Mouse (Mus musculus) forebrain, embryonic 11.5 days (tissue): ENCODE data around the gene Slc29a2. TPM values are rescaled to one million over a fixed set of nuclear protein-coding genes. Genes with fewer than 3 reads are reported as not detected.

Experiments
- ATAC-seq: fragments of 200-750 bp; cut with Nextera tagmentation; replicated peaks from 2 replicates; pipeline ENCODE4 v1.8.0; 2017; ENCODE audit warnings: moderate TSS enrichment; ENCODE audit not compliant: low FRiP score
- DNase-seq: peaks from one replicate; pipeline ENCODE4 v3.0.0-alpha.2; 2017; ENCODE audit warnings: low spot score
- H3K27ac ChIP-seq: fragments of 300-500 bp; sonication (generic); 2 replicates; pipeline ENCODE4 v1.5.1; 2014; ENCODE audit warnings: low read depth, low read length
- H3K27me3 ChIP-seq: fragments of 300-500 bp; sonication (generic); 2 replicates; pipeline ENCODE4 v1.6.1; 2014; ENCODE audit warnings: mild to moderate bottlenecking, low read length, mixed read lengths; ENCODE audit not compliant: control insufficient read depth, insufficient read depth
- H3K36me3 ChIP-seq: fragments of 300-500 bp; sonication (generic); 2 replicates; pipeline ENCODE4 v1.6.1; 2014; ENCODE audit warnings: mild to moderate bottlenecking, low read length, moderate library complexity, mixed read lengths; ENCODE audit not compliant: control insufficient read depth, insufficient read depth
- H3K4me1 ChIP-seq: fragments of 300-500 bp; sonication (generic); replicated peaks from 2 replicates; pipeline ENCODE4 v1.6.1; 2014; ENCODE audit warnings: low read length, mixed read lengths; ENCODE audit not compliant: control insufficient read depth, insufficient read depth
- H3K4me2 ChIP-seq: fragments of 300-500 bp; sonication (generic); 2 replicates; pipeline ENCODE4 v1.6.1; 2014; ENCODE audit warnings: low read depth, mild to moderate bottlenecking, low read length, moderate library complexity, mixed read lengths; ENCODE audit not compliant: severe bottlenecking
- H3K4me3 ChIP-seq: fragments of 300-500 bp; sonication (generic); 2 replicates; pipeline ENCODE4 v1.5.1; 2014; ENCODE audit warnings: low read depth, low read length
- H3K9ac ChIP-seq: fragments of 300-500 bp; sonication (generic); 2 replicates; pipeline ENCODE4 v1.6.1; 2014; ENCODE audit warnings: low read length
- H3K9me3 ChIP-seq: fragments of 300-500 bp; sonication (generic); 2 replicates; pipeline ENCODE4 v1.6.1; 2016; ENCODE audit warnings: low read length, mixed read lengths; ENCODE audit not compliant: control insufficient read depth
- WGBS: fragments of 180-500 bp; shearing (Covaris S2); extraction: QIAGEN DNeasy Blood & Tissue Kit; methylation state at CpG from one replicate; pipeline ENCODE4 v1.1.7; 2014; 5-methylcytosine and 5-hydroxymethylcytosine counted together
- polyA plus RNA-seq: library from polyadenylated mRNA; unstranded; fragments of >200 nt; fragmentation: Nextera tagmentation; extraction: Ambion mirVana; gene quantifications from 2 replicates; pipeline ENCODE4 v1.2.1, GENCODE M21; 2014

Gene Slc29a2
- polyA plus RNA-seq, 1 experiment from 2014 or later = 5.5 TPM

DNA sequence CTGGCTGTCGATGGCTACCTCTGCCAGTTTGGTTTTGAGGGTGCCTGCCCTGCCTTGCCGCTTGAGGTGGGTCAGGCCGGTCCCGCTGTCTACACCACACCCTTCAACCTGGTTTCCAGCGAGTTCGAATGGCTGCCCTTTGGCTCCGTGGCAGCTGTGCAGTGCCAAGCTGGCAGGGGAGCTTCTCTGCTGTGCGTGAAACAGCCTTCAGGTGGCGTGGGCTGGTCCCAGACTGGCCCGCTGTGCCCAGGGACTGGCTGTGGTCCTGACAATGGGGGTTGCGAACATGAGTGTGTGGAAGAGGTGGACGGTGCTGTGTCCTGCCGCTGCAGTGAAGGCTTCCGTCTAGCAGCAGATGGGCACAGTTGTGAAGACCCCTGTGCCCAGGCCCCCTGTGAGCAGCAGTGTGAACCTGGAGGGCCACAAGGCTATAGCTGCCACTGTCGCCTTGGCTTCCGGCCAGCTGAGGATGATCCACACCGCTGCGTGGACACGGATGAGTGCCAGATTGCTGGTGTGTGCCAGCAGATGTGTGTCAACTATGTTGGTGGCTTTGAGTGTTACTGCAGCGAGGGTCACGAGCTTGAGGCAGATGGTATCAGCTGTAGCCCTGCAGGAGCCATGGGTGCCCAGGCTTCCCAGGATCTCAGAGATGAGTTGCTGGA lies 45.0 kb downstream of the Slc29a2 start:
- H3K4me3 ChIP-seq = peak overlapping the region; percentile 35
- peak overlapping the region; percentile 60 for H3K9ac ChIP-seq
- WGBS = 53% methylated on average over 21 of the region's 21 CpGs
- DNase-seq (no peak), ATAC-seq (no peak)
- peak overlapping the region; percentile 88 for H3K4me2 ChIP-seq
- H3K4me1 ChIP-seq = peaks cover 31% of the 10 kb centered on the region
- H3K9me3 ChIP-seq = no peaks in the 10 kb centered on the region
- no peaks in the 10 kb centered on the region for H3K36me3 ChIP-seq
- peaks cover 32% of the 10 kb centered on the region for H3K27me3 ChIP-seq
- H3K27ac ChIP-seq = no peak overlapping the region

GRCm38 (mm10) chr19:5069486-5069885 lies 45.8 kb downstream of the Slc29a2 start:
- Histone ChIP-seq H3K9ac (no peak overlapping the region), H3K4me1 (peaks cover 31% of the 10 kb centered on the region), H3K36me3 (no peaks in the 10 kb centered on the region), H3K4me2 (no peak overlapping the region), H3K27ac (no peak overlapping the region), H3K4me3 (no peak overlapping the region), H3K27me3 (peaks cover 32% of the 10 kb centered on the region), H3K9me3 (no peaks in the 10 kb centered on the region)
- ATAC-seq (no peak), DNase-seq (no peak)
- 84% methylated on average over 5 of the region's 5 CpGs for WGBS

DNA sequence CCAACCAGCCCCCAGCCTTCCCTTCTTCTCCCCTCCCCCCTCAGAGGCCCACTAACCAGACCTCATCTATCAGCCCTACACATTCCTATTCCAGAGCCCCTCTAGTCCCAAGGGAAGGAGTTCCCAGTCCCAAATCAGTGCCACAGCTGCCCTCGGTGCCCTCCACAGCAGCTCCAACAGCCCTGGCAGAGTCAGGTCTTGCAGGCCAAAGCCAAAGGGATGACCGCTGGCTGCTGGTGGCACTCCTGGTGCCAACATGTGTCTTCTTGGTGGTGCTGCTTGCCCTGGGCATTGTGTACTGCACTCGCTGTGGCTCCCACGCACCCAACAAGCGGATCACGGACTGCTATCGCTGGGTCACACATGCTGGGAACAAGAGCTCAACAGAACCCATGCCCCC lies 46.3 kb downstream of the Slc29a2 start:
- Histone ChIP-seq H3K4me2 (0 out of 2 replicates have a peak overlapping the region, but pooled peaks have one; percentile 15), H3K9ac (no peak overlapping the region), H3K36me3 (no peaks in the 10 kb centered on the region), H3K9me3 (no peaks in the 10 kb centered on the region), H3K27ac (no peak overlapping the region), H3K4me1 (peaks cover 31% of the 10 kb centered on the region), H3K27me3 (peaks cover 32% of the 10 kb centered on the region), H3K4me3 (no peak overlapping the region)
- ATAC-seq = no peak
- WGBS = 86% methylated on average over 7 of the region's 7 CpGs
- DNase-seq = no peak

DNA sequence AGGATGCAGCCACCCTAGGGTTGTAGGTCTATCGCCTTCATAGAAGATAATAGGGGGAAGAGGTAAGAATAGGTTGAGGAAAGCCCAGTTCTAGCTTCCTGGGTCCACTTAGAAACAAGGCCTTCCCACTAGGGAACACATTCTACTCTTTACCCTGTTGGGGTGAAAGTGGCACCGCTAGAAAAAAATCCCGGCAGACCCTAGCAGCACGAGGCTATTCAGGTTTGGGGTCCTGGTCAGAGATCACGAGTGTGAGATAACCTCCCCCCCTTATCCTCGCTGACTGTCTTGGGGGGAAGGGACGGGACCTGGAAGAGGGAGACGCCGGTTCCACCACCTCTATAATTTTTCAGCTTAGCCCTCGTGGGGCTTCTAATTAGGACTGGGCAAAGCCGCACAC lies 47.4 kb downstream of the Slc29a2 start:
- H3K4me1 ChIP-seq = peaks cover 31% of the 10 kb centered on the region
- peaks cover 32% of the 10 kb centered on the region for H3K27me3 ChIP-seq
- H3K4me2 ChIP-seq = peak overlapping the region; percentile 68
- ATAC-seq = 0 out of 2 replicates have a peak, but pooled peaks have one; percentile 2
- DNase-seq = no peak
- H3K4me3 ChIP-seq = peak overlapping the region; percentile 36
- 6% methylated on average over 11 of the region's 11 CpGs for whole genome bisulfite sequencing
- no peaks in the 10 kb centered on the region for H3K36me3 ChIP-seq
- H3K27ac ChIP-seq = peak overlapping the region; percentile 74
- peak overlapping the region; percentile 54 for H3K9ac ChIP-seq
- H3K9me3 ChIP-seq = no peaks in the 10 kb centered on the region

GRCm38 (mm10) chr19:5071545-5072369 lies 48.1 kb downstream of the Slc29a2 start:
- DNase-seq (peak; percentile 92), ATAC-seq (peak; percentile 86)
- peak overlapping the region; percentile 36 for H3K4me3 ChIP-seq
- peaks cover 31% of the 10 kb centered on the region for H3K4me1 ChIP-seq
- peak overlapping the region; percentile 74 for H3K27ac ChIP-seq
- H3K9ac ChIP-seq = peak overlapping the region; percentile 54
- peak overlapping the region; percentile 68 for H3K4me2 ChIP-seq
- H3K9me3 ChIP-seq = no peaks in the 10 kb centered on the region
- peaks cover 32% of the 10 kb centered on the region for H3K27me3 ChIP-seq
- no peaks in the 10 kb centered on the region for H3K36me3 ChIP-seq
- WGBS = under 1% methylated on average over 40 of the region's 40 CpGs

DNA sequence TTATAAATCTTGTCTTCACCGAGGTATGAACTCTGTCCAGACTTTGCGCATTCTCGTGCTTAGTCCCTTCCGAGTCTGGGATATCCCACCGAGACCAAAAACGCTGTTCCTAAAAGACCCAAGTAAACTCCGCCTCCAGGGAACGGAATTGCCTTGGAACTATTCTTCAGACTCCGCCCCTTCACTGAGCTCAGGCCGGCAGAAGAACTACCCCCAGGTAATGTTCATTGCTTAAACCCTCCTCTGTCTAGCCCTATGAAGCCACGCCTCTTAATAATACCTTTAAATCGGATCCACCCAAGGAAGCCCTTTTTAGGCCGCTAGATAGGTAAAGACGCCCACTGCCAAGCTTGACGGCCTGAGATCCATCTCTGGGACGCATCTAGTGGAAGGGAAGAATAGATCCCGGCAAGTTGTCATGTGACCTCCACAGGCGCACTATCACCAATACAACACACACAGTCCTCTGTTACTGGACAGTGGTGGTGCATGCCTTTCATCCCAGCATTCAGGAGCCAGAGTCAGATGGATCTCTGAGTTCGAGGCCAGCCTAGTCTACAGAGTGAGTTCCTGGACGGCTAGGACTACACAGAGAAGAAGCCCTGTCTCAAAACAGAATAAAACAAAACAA lies 48.8 kb downstream of the Slc29a2 start:
- DNase-seq = no peak
- 1% methylated on average over 20 of the region's 20 CpGs for WGBS
- Histone ChIP-seq H3K4me1 (peaks cover 24% of the 10 kb centered on the region), H3K27me3 (peaks cover 25% of the 10 kb centered on the region), H3K9ac (peak overlapping the region; percentile 54; the same call in 1 of the 2 replicates), H3K27ac (peak overlapping the region; percentile 74; the same call in 1 of the 2 replicates), H3K36me3 (no peaks in the 10 kb centered on the region), H3K4me2 (peak overlapping the region; percentile 68), H3K4me3 (peak overlapping the region; percentile 36), H3K9me3 (no peaks in the 10 kb centered on the region)
- peak; percentile 27 for ATAC-seq

- no peak overlapping the region for H3K9ac ChIP-seq
- H3K36me3 ChIP-seq = no peaks in the 10 kb centered on the region
- peak overlapping the region; percentile 68 for H3K4me2 ChIP-seq
- H3K27ac ChIP-seq = no peak overlapping the region; the same call in 1 of the 2 replicates
- no peaks in the 10 kb centered on the region for H3K9me3 ChIP-seq
- peak overlapping the region; percentile 36; the same call in 1 of the 2 replicates for H3K4me3 ChIP-seq
- ATAC-seq = peak; percentile 60
- 2% methylated on average over 15 of the region's 15 CpGs for WGBS
- peaks cover 19% of the 10 kb centered on the region for H3K4me1 ChIP-seq
- peaks cover 21% of the 10 kb centered on the region for H3K27me3 ChIP-seq
- peak; percentile 91 for DNase-seq
Measured at GRCm38 (mm10) chr19:5073028-5073427, 49.4 kb downstream of the Slc29a2 start.

DNA sequence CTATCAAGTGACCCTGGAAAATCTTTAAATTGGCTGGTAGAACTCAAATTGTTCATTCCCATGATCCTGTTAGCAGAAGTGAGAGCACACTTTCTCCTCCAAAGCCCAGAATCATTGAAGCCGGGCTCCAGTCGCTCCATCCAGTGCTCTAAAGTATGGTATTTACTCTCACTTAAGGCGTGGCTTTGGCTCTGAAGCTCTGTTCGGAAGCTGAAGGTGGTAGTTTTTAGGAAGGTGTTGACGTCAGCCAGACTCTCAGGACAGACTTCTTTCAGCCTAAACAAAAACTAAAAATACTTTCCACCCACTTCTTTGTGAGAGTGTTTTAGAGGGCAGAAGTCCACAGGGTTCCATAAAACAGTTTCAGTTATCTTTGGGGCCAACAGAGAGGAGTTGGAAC lies 49.9 kb downstream of the Slc29a2 start:
- H3K36me3 ChIP-seq = no peaks in the 10 kb centered on the region
- H3K4me2 ChIP-seq = no peak overlapping the region
- WGBS = 49% methylated on average over 5 of the region's 5 CpGs
- no peaks in the 10 kb centered on the region for H3K9me3 ChIP-seq
- no peak overlapping the region for H3K9ac ChIP-seq
- DNase-seq (no peak), ATAC-seq (no peak)
- no peak overlapping the region for H3K4me3 ChIP-seq
- H3K27ac ChIP-seq = no peak overlapping the region
- peaks cover 14% of the 10 kb centered on the region for H3K4me1 ChIP-seq
- peaks cover 16% of the 10 kb centered on the region for H3K27me3 ChIP-seq
